Comparison of ENCODE assay signal across 7 mouse cellular contexts in the genomic region with DNA sequence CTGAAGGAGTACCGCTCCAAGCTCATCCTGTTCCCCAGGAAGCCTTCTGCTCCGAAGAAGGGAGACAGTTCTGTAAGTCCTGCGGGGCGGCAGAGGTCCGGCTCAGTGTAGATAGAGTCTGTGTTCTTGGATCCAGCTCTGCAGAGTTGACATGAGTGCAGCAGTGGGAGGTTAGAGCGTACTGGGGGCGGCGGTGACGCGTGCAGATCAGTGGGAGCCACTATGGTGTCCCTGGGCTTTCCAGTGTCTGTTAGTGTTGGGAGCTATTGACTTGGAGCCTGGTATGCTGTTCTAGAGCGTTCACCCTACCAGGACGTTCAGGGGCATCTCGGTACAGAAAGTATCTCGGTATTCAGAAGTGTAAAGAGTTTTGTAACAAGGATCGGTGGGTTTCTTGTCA. TPM values are rescaled to one million over a fixed set of nuclear protein-coding genes. Genes with fewer than 3 reads are reported as not detected.
DNase-seq lines count a peak whose midpoint lies in the region; ATAC-seq and TF ChIP-seq lines count a peak whose summit lies in the region.

No protein-coding gene starts in this region.

- no peak for ATAC-seq in liver, embryonic 11.5 days (replicated peaks; ENCODE audit: low FRiP score)
- ATAC-seq in stomach, embryonic 16.5 days (ENCODE audit: insufficient read depth, low FRiP score) = no peak

- no peaks in the 10 kb centered on the region for H3K9me3 ChIP-seq in forebrain, embryonic 10.5 days
- no peaks in the 10 kb centered on the region for H3K9me3 ChIP-seq in liver, embryonic 11.5 days (ENCODE audit: control insufficient read depth, low read length)
- H3K9me3 ChIP-seq in stomach, embryonic 16.5 days (replicated peaks; ENCODE audit: control insufficient read depth, low read length) = no peaks in the 10 kb centered on the region

- no peaks in the 10 kb centered on the region for H3K27me3 ChIP-seq in spleen, adult 2 months (ENCODE audit: control insufficient read depth, insufficient read depth, low read length)
- H3K27me3 ChIP-seq in forebrain, embryonic 10.5 days (ENCODE audit: poor library complexity, severe bottlenecking) = no peaks in the 10 kb centered on the region
- no peaks in the 10 kb centered on the region for H3K27me3 ChIP-seq in liver, embryonic 11.5 days (replicated peaks; ENCODE audit: control insufficient read depth, insufficient read depth, low read length)
- no peaks in the 10 kb centered on the region for H3K27me3 ChIP-seq in stomach, embryonic 16.5 days (ENCODE audit: control insufficient read depth, insufficient read depth, low read length)

- 15% methylated on average over 15 of the region's 15 CpGs for WGBS in spleen, adult 2 months
- 19% methylated on average over 15 of the region's 15 CpGs for WGBS in forebrain, embryonic 10.5 days
- 7% methylated on average over 14 of the region's 15 CpGs for WGBS in liver, embryonic 11.5 days
- WGBS in stomach, embryonic 16.5 days = 13% methylated on average over 14 of the region's 15 CpGs

- no peak for TF ChIP-seq POLR2A in spleen, adult 2 months (IDR thresholded peaks at IDR 0.05; ENCODE audit: low read depth, low read length)

- H3K4me3 ChIP-seq in spleen, adult 2 months (ENCODE audit: extremely low read depth, insufficient read depth, insufficient read length) = peak overlapping the region; percentile 80
- H3K4me3 ChIP-seq in forebrain, embryonic 10.5 days = peak overlapping the region; percentile 83
- H3K4me3 ChIP-seq in liver, embryonic 11.5 days (ENCODE audit: low read depth, low read length) = peak overlapping the region; percentile 91
- peak overlapping the region; percentile 77 for H3K4me3 ChIP-seq in stomach, embryonic 16.5 days (replicated peaks; ENCODE audit: low read length)

- no peak overlapping the region for H3K27ac ChIP-seq in spleen, adult 2 months (ENCODE audit: insufficient read depth, low read length)
- H3K27ac ChIP-seq in forebrain, embryonic 10.5 days = peak overlapping the region; percentile 99
- H3K27ac ChIP-seq in liver, embryonic 11.5 days (ENCODE audit: low read depth, low read length) = peak overlapping the region; percentile 93
- peak overlapping the region; percentile 93 for H3K27ac ChIP-seq in stomach, embryonic 16.5 days (ENCODE audit: low read length)

- peak overlapping the region; percentile 98 for H3K4me2 ChIP-seq in liver, embryonic 11.5 days
- H3K4me2 ChIP-seq in stomach, embryonic 16.5 days (ENCODE audit: low read depth, low read length) = peak overlapping the region; percentile 93

- H3K4me1 ChIP-seq in spleen, adult 2 months (ENCODE audit: control insufficient read depth, insufficient read depth, insufficient read length) = peaks cover 3% of the 10 kb centered on the region; the same call in 1 of the 2 replicates
- H3K4me1 ChIP-seq in forebrain, embryonic 10.5 days = peaks cover 22% of the 10 kb centered on the region
- peaks cover 11% of the 10 kb centered on the region for H3K4me1 ChIP-seq in liver, embryonic 11.5 days (replicated peaks; ENCODE audit: control insufficient read depth, insufficient read depth, low read length)
- H3K4me1 ChIP-seq in stomach, embryonic 16.5 days (ENCODE audit: control insufficient read depth, insufficient read depth, low read length) = peaks cover 11% of the 10 kb centered on the region; the same call in 1 of the 2 replicates

- no peak for TF ChIP-seq CTCF in spleen, adult 2 months (IDR thresholded peaks at IDR 0.05; ENCODE audit: extremely low read depth, insufficient read depth, insufficient read length, insufficient replicate concordance)

- H3K36me3 ChIP-seq in spleen, adult 2 months (ENCODE audit: control insufficient read depth, insufficient read depth, low read length) = peaks cover 22% of the 10 kb centered on the region
- peaks cover 41% of the 10 kb centered on the region for H3K36me3 ChIP-seq in forebrain, embryonic 10.5 days (replicated peaks)
- H3K36me3 ChIP-seq in liver, embryonic 11.5 days (ENCODE audit: control insufficient read depth, insufficient read depth, low read length) = peaks cover 25% of the 10 kb centered on the region
- H3K36me3 ChIP-seq in stomach, embryonic 16.5 days (ENCODE audit: control insufficient read depth, insufficient read depth, low read length) = peaks cover 6% of the 10 kb centered on the region

- no peak for DNase-seq in spleen, adult 2 months (ENCODE audit: low read depth in 1 of 2, low spot score in 2 of 2)
- no peak for DNase-seq in spleen, postnatal 4 days (ENCODE audit: low spot score in 2 of 2)
- DNase-seq in forebrain, embryonic 10.5 days (ENCODE audit: extremely low spot score, low spot score) = no peak
- DNase-seq in liver, embryonic 11.5 days (ENCODE audit: low spot score) = peak; percentile 50
- DNase-seq in right cerebral cortex, adult 18-20 months = no peak
- DNase-seq in adrenal gland, postnatal 36 days = no peak

- H3K9ac ChIP-seq in liver, embryonic 11.5 days (ENCODE audit: low read depth, low read length) = peak overlapping the region; percentile 99
- peak overlapping the region; percentile 95 for H3K9ac ChIP-seq in stomach, embryonic 16.5 days (ENCODE audit: low read length)

RNA-seq across cellular contexts. Expression of a gene that starts 1.1 kb away (rescaled TPM):
- 2,207 and 4,905 TPM in 2 replicates for polyA plus RNA-seq in spleen, adult 2 months (2012; rRNA removed)
- polyA plus RNA-seq in forebrain, embryonic 10.5 days (2016; fragmentation: Nextera tagmentation; extraction: Ambion mirVana) = 1,382 and 1,410 TPM in 2 replicates
- polyA plus RNA-seq in liver, embryonic 11.5 days (2014; fragmentation: Nextera tagmentation; extraction: Ambion mirVana) = 1,965 and 2,035 TPM in 2 replicates
- 1,046 and 1,463 TPM in 2 replicates for polyA plus RNA-seq in stomach, embryonic 16.5 days (2015; fragmentation: Nextera tagmentation; extraction: Ambion mirVana)
- 100 to 1,000 TPM; 706 to 750 TPM for total RNA-seq in adrenal gland, postnatal 36 days (2021)

RNA-seq across cellular contexts. Expression of a gene that starts 13.9 kb away (rescaled TPM):
- polyA plus RNA-seq in spleen, adult 2 months (2012; rRNA removed) = 2.5 and 2.9 TPM in 2 replicates
- 0.94 and 1.3 TPM in 2 replicates for polyA plus RNA-seq in forebrain, embryonic 10.5 days (2016; fragmentation: Nextera tagmentation; extraction: Ambion mirVana)
- 5.2 and 5.9 TPM in 2 replicates for polyA plus RNA-seq in liver, embryonic 11.5 days (2014; fragmentation: Nextera tagmentation; extraction: Ambion mirVana)
- 2.2 and 3.4 TPM in 2 replicates for polyA plus RNA-seq in stomach, embryonic 16.5 days (2015; fragmentation: Nextera tagmentation; extraction: Ambion mirVana)
- total RNA-seq in adrenal gland, postnatal 36 days (2021) = 1 to 10 TPM; 3.6 to 5.0 TPM

RNA-seq across cellular contexts. Expression of a gene that starts 40.5 kb away (rescaled TPM):
- 62.6 and 74.1 TPM in 2 replicates for polyA plus RNA-seq in spleen, adult 2 months (2012; rRNA removed)
- 53.9 and 56.8 TPM in 2 replicates for polyA plus RNA-seq in forebrain, embryonic 10.5 days (2016; fragmentation: Nextera tagmentation; extraction: Ambion mirVana)
- 41.3 and 46.0 TPM in 2 replicates for polyA plus RNA-seq in liver, embryonic 11.5 days (2014; fragmentation: Nextera tagmentation; extraction: Ambion mirVana)
- 43.0 and 44.8 TPM in 2 replicates for polyA plus RNA-seq in stomach, embryonic 16.5 days (2015; fragmentation: Nextera tagmentation; extraction: Ambion mirVana)
- 10 to 100 TPM; 82.4 to 92.7 TPM for total RNA-seq in adrenal gland, postnatal 36 days (2021)

RNA-seq across cellular contexts. Expression of a gene that starts 54.8 kb away (rescaled TPM):
- 0.42 and 0.92 TPM in 2 replicates for polyA plus RNA-seq in spleen, adult 2 months (2012; rRNA removed)
- polyA plus RNA-seq in forebrain, embryonic 10.5 days (2016; fragmentation: Nextera tagmentation; extraction: Ambion mirVana) = 2.2 and 2.7 TPM in 2 replicates
- 4.6 and 5.6 TPM in 2 replicates for polyA plus RNA-seq in liver, embryonic 11.5 days (2014; fragmentation: Nextera tagmentation; extraction: Ambion mirVana)
- 17.6 and 18.4 TPM in 2 replicates for polyA plus RNA-seq in stomach, embryonic 16.5 days (2015; fragmentation: Nextera tagmentation; extraction: Ambion mirVana)
- total RNA-seq in adrenal gland, postnatal 36 days (2021) = 1 to 10 TPM; 5.6 to 5.8 TPM
